Mouse (Mus musculus): Measurements from ENCODE around the gene Dner. TPM values are rescaled to one million over a fixed set of nuclear protein-coding genes. Genes with fewer than 3 reads are reported as not detected.

Gene Dner
- polyA plus RNA-seq, 1 experiment from 2014 or later = not detected

- no peak overlapping the region for H3K27ac ChIP-seq (ENCODE audit: low read depth)
- 65% methylated on average over 3 of the region's 3 CpGs for WGBS (ENCODE audit: insufficient replicate concordance)
- no peaks in the 10 kb centered on the region for H3K4me1 ChIP-seq (ENCODE audit: insufficient read depth)
- ATAC-seq (no peak), DNase-seq (no peak)
- no peaks in the 10 kb centered on the region for H3K36me3 ChIP-seq (replicated peaks; ENCODE audit: insufficient read depth, low read length)
- H3K4me3 ChIP-seq (ENCODE audit: low read depth, low read length) = no peak overlapping the region
- no peak for TF ChIP-seq EP300 (IDR thresholded peaks at IDR 0.05; ENCODE audit: low read depth)
- no peak for TF ChIP-seq CTCF (IDR thresholded peaks at IDR 0.05; ENCODE audit: low read depth)
- H3K27me3 ChIP-seq (ENCODE audit: insufficient read depth, low read length) = no peaks in the 10 kb centered on the region
- no peak overlapping the region for H3K9ac ChIP-seq (replicated peaks)
- H3K4me2 ChIP-seq (ENCODE audit: low read depth, low read length) = no peak overlapping the region
- no peaks in the 10 kb centered on the region for H3K9me3 ChIP-seq (ENCODE audit: low read length)
These were observed 296.4 kb downstream of the Dner start for GRCm38 (mm10) chr1:84399671-84400070.

GRCm38 (mm10) chr1:84399118-84399517, 296.9 kb downstream of the Dner start:
- Histone ChIP-seq H3K36me3 (replicated peaks; ENCODE audit: insufficient read depth, low read length) (no peaks in the 10 kb centered on the region), H3K9me3 (ENCODE audit: low read length) (no peaks in the 10 kb centered on the region), H3K9ac (replicated peaks) (no peak overlapping the region), H3K4me1 (ENCODE audit: insufficient read depth) (no peaks in the 10 kb centered on the region), H3K4me3 (ENCODE audit: low read depth, low read length) (no peak overlapping the region), H3K27ac (ENCODE audit: low read depth) (no peak overlapping the region), H3K27me3 (ENCODE audit: insufficient read depth, low read length) (no peaks in the 10 kb centered on the region), H3K4me2 (ENCODE audit: low read depth, low read length) (no peak overlapping the region)
- WGBS (ENCODE audit: insufficient replicate concordance) = 78% methylated on average over 4 of the region's 4 CpGs
- no peak for ATAC-seq
- no peak for DNase-seq
- TF ChIP-seq CTCF (IDR thresholded peaks at IDR 0.05; ENCODE audit: low read depth) (no peak), EP300 (IDR thresholded peaks at IDR 0.05; ENCODE audit: low read depth) (no peak)

GRCm38 (mm10) chr1:84396787-84397186, 299.2 kb downstream of the Dner start:
- H3K4me1 ChIP-seq (ENCODE audit: insufficient read depth) = no peaks in the 10 kb centered on the region
- no peaks in the 10 kb centered on the region for H3K36me3 ChIP-seq (replicated peaks; ENCODE audit: insufficient read depth, low read length)
- H3K27ac ChIP-seq (ENCODE audit: low read depth) = no peak overlapping the region
- H3K4me2 ChIP-seq (ENCODE audit: low read depth, low read length) = no peak overlapping the region
- no peak overlapping the region for H3K4me3 ChIP-seq (ENCODE audit: low read depth, low read length)
- 61% methylated on average over 3 of the region's 3 CpGs for WGBS (ENCODE audit: insufficient replicate concordance)
- DNase-seq (no peak), ATAC-seq (no peak)
- no peaks in the 10 kb centered on the region for H3K9me3 ChIP-seq (ENCODE audit: low read length)
- TF ChIP-seq EP300 (IDR thresholded peaks at IDR 0.05; ENCODE audit: low read depth) = no peak
- TF ChIP-seq CTCF (IDR thresholded peaks at IDR 0.05; ENCODE audit: low read depth) = no peak
- H3K27me3 ChIP-seq (ENCODE audit: insufficient read depth, low read length) = no peaks in the 10 kb centered on the region
- H3K9ac ChIP-seq (replicated peaks) = no peak overlapping the region

DNA sequence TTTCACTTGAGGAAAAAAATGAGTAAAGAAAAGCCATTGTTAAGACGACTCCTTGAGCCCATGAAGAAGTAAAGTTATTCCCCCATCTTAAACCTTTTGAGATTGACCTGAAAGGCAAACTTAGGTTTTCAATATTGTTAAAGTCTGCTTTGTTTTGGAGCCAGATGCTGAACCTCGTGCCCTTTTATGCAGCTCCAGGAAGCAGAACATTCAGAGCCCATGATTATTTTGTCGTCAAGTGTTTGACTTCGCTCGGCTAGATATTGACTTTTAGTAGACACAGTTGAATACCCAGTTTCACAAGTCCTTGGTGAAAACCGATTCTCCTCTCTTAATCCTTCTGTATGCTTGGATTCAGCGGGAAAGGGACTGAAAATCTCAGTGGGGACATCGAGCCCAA, 300.1 kb downstream of the Dner start:
- no peak overlapping the region for H3K4me3 ChIP-seq (ENCODE audit: low read depth, low read length)
- no peaks in the 10 kb centered on the region for H3K9me3 ChIP-seq (ENCODE audit: low read length)
- H3K27ac ChIP-seq (ENCODE audit: low read depth) = no peak overlapping the region
- no peak for DNase-seq
- H3K4me2 ChIP-seq (ENCODE audit: low read depth, low read length) = no peak overlapping the region
- H3K27me3 ChIP-seq (ENCODE audit: insufficient read depth, low read length) = no peaks in the 10 kb centered on the region
- no peaks in the 10 kb centered on the region for H3K36me3 ChIP-seq (replicated peaks; ENCODE audit: insufficient read depth, low read length)
- no peak for ATAC-seq
- H3K4me1 ChIP-seq (ENCODE audit: insufficient read depth) = no peaks in the 10 kb centered on the region
- H3K9ac ChIP-seq (replicated peaks) = no peak overlapping the region
- no peak for TF ChIP-seq CTCF (IDR thresholded peaks at IDR 0.05; ENCODE audit: low read depth)
- TF ChIP-seq EP300 (IDR thresholded peaks at IDR 0.05; ENCODE audit: low read depth) = no peak
- 68% methylated on average over 8 of the region's 8 CpGs for WGBS (ENCODE audit: insufficient replicate concordance)

GRCm38 (mm10) chr1:84390961-84391360, 305.1 kb downstream of the Dner start:
- Histone ChIP-seq H3K4me1 (ENCODE audit: insufficient read depth) (no peaks in the 10 kb centered on the region), H3K27me3 (ENCODE audit: insufficient read depth, low read length) (no peaks in the 10 kb centered on the region), H3K9me3 (ENCODE audit: low read length) (no peaks in the 10 kb centered on the region), H3K4me3 (ENCODE audit: low read depth, low read length) (no peak overlapping the region), H3K36me3 (replicated peaks; ENCODE audit: insufficient read depth, low read length) (no peaks in the 10 kb centered on the region), H3K27ac (ENCODE audit: low read depth) (no peak overlapping the region), H3K9ac (replicated peaks) (no peak overlapping the region), H3K4me2 (ENCODE audit: low read depth, low read length) (no peak overlapping the region)
- DNase-seq = no peak
- 82% methylated on average over 4 of the region's 4 CpGs for WGBS (ENCODE audit: insufficient replicate concordance)
- ATAC-seq = no peak
- no peak for TF ChIP-seq CTCF (IDR thresholded peaks at IDR 0.05; ENCODE audit: low read depth)
- no peak for TF ChIP-seq EP300 (IDR thresholded peaks at IDR 0.05; ENCODE audit: low read depth)

DNA sequence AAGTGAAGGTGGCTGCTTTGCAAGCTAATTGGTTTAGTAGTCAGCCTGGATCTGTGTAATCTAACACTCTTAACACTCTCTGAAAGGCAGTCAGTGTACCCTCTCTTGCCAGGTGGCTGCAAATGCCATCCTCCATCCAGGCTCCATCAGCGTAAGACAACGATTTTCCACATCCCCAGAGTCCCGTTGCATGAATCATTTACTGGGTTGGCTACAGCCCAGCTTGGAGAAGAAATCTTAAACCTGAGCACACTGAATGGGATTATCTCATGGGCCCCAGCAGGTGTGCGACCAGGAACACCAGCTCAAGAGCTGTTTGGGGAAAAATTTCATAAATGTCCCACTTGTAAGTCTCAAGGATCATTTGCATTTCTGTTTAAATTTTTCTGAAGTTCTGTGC, 308.4 kb downstream of the Dner start:
- ATAC-seq = no peak
- WGBS (ENCODE audit: insufficient replicate concordance) = 74% methylated on average over 4 of the region's 4 CpGs
- no peak overlapping the region for H3K9ac ChIP-seq (replicated peaks)
- H3K9me3 ChIP-seq (ENCODE audit: low read length) = no peaks in the 10 kb centered on the region
- TF ChIP-seq EP300 (IDR thresholded peaks at IDR 0.05; ENCODE audit: low read depth) = no peak
- no peak overlapping the region for H3K27ac ChIP-seq (ENCODE audit: low read depth)
- no peak overlapping the region for H3K4me3 ChIP-seq (ENCODE audit: low read depth, low read length)
- DNase-seq = no peak
- no peaks in the 10 kb centered on the region for H3K36me3 ChIP-seq (replicated peaks; ENCODE audit: insufficient read depth, low read length)
- no peak overlapping the region for H3K4me2 ChIP-seq (ENCODE audit: low read depth, low read length)
- no peaks in the 10 kb centered on the region for H3K27me3 ChIP-seq (ENCODE audit: insufficient read depth, low read length)
- H3K4me1 ChIP-seq (ENCODE audit: insufficient read depth) = no peaks in the 10 kb centered on the region

- 76% methylated on average over 8 of the region's 8 CpGs for WGBS (ENCODE audit: insufficient replicate concordance)
- H3K9me3 ChIP-seq (ENCODE audit: low read length) = no peaks in the 10 kb centered on the region
- no peak overlapping the region for H3K9ac ChIP-seq (replicated peaks)
- no peaks in the 10 kb centered on the region for H3K4me1 ChIP-seq (ENCODE audit: insufficient read depth)
- H3K4me2 ChIP-seq (ENCODE audit: low read depth, low read length) = no peak overlapping the region
- no peak overlapping the region for H3K27ac ChIP-seq (ENCODE audit: low read depth)
- TF ChIP-seq CTCF (IDR thresholded peaks at IDR 0.05; ENCODE audit: low read depth) (no peak), EP300 (IDR thresholded peaks at IDR 0.05; ENCODE audit: low read depth) (no peak)
- DNase-seq (no peak), ATAC-seq (no peak)
- H3K36me3 ChIP-seq (replicated peaks; ENCODE audit: insufficient read depth, low read length) = no peaks in the 10 kb centered on the region
- no peak overlapping the region for H3K4me3 ChIP-seq (ENCODE audit: low read depth, low read length)
- no peaks in the 10 kb centered on the region for H3K27me3 ChIP-seq (ENCODE audit: insufficient read depth, low read length)
These were observed 309.4 kb downstream of the Dner start for GRCm38 (mm10) chr1:84386481-84387146.
